9 mouse cellular contexts compared by ENCODE assay signal in genomic region chrX:53045187-53045903, GRCm38 (mm10). TPM values are rescaled to one million over a fixed set of nuclear protein-coding genes. Genes with fewer than 3 reads are reported as not detected.
DNase-seq lines count a peak whose midpoint lies in the region; ATAC-seq and TF ChIP-seq lines count a peak whose summit lies in the region.
"Had no signal": no experiment of that assay in that cellular context is flagged by ENCODE, and none has a peak within 500 bp of the region (broad histone marks: within the 10 kb centered on the region; RNA-seq: fewer than 3 reads in every experiment).

No protein-coding gene starts in this region.

- ATAC-seq in embryonic facial prominence, embryonic 13.5 days (ENCODE audit: insufficient number of reproducible peaks, insufficient read depth, low FRiP score, low TSS enrichment, low read depth) = no peak
- ATAC-seq in heart, postnatal 0 days (ENCODE audit: insufficient read depth, low read depth) = peak; percentile 66; the same call in 1 of the 2 replicates
- ATAC-seq in limb, embryonic 15.5 days (ENCODE audit: insufficient number of reproducible peaks, low FRiP score, low TSS enrichment, low read depth) = no peak
- ATAC-seq in midbrain, embryonic 13.5 days = no peak
- ATAC-seq: hindbrain, embryonic 16.5 days had no signal

- H3K4me2 ChIP-seq in embryonic facial prominence, embryonic 13.5 days = no peak overlapping the region
- H3K4me2 ChIP-seq in heart, postnatal 0 days (ENCODE audit: low read depth, low read length) = no peak overlapping the region
- H3K4me2 ChIP-seq in limb, embryonic 15.5 days = no peak overlapping the region
- H3K4me2 ChIP-seq in midbrain, embryonic 13.5 days (replicated peaks) = no peak overlapping the region

- H3K27me3 ChIP-seq in embryonic facial prominence, embryonic 13.5 days = no peaks in the 10 kb centered on the region
- H3K27me3 ChIP-seq in embryonic facial prominence, embryonic 10.5 days (replicated peaks; ENCODE audit: low read depth, poor library complexity, severe bottlenecking) = no peaks in the 10 kb centered on the region
- H3K27me3 ChIP-seq in heart, postnatal 0 days (ENCODE audit: control insufficient read depth, insufficient read depth, low read length) = no peaks in the 10 kb centered on the region
- H3K27me3 ChIP-seq in limb, embryonic 15.5 days = no peaks in the 10 kb centered on the region
- no peaks in the 10 kb centered on the region for H3K27me3 ChIP-seq in midbrain, embryonic 13.5 days

- no peak overlapping the region for H3K4me3 ChIP-seq in embryonic facial prominence, embryonic 13.5 days
- no peak overlapping the region for H3K4me3 ChIP-seq in embryonic facial prominence, embryonic 10.5 days
- no peak overlapping the region for H3K4me3 ChIP-seq in heart, postnatal 0 days (ENCODE audit: low read depth, low read length)
- no peak overlapping the region for H3K4me3 ChIP-seq in limb, embryonic 15.5 days
- H3K4me3 ChIP-seq in midbrain, embryonic 13.5 days (replicated peaks) = no peak overlapping the region

- TF ChIP-seq CTCF in heart, postnatal 0 days (IDR thresholded peaks at IDR 0.05; ENCODE audit: low read depth) = no peak

- WGBS in embryonic facial prominence, embryonic 13.5 days = 28% methylated on average over 10 of the region's 10 CpGs
- 43% methylated on average over 10 of the region's 10 CpGs for WGBS in embryonic facial prominence, embryonic 10.5 days
- WGBS in heart, postnatal 0 days = 23% methylated on average over 10 of the region's 10 CpGs
- 19% methylated on average over 10 of the region's 10 CpGs for WGBS in limb, embryonic 15.5 days
- 55% methylated on average over 10 of the region's 10 CpGs for WGBS in midbrain, embryonic 13.5 days

- no peaks in the 10 kb centered on the region for H3K9me3 ChIP-seq in embryonic facial prominence, embryonic 13.5 days
- H3K9me3 ChIP-seq in embryonic facial prominence, embryonic 10.5 days = no peaks in the 10 kb centered on the region
- no peaks in the 10 kb centered on the region for H3K9me3 ChIP-seq in heart, postnatal 0 days (replicated peaks; ENCODE audit: control insufficient read depth, low read length)
- H3K9me3 ChIP-seq in limb, embryonic 15.5 days = no peaks in the 10 kb centered on the region
- no peaks in the 10 kb centered on the region for H3K9me3 ChIP-seq in midbrain, embryonic 13.5 days

- no peak overlapping the region for H3K9ac ChIP-seq in embryonic facial prominence, embryonic 13.5 days
- H3K9ac ChIP-seq in heart, postnatal 0 days (replicated peaks; ENCODE audit: low read depth, low read length) = no peak overlapping the region
- H3K9ac ChIP-seq in limb, embryonic 15.5 days = no peak overlapping the region
- H3K9ac ChIP-seq in midbrain, embryonic 13.5 days (replicated peaks) = no peak overlapping the region

- no peaks in the 10 kb centered on the region for H3K36me3 ChIP-seq in embryonic facial prominence, embryonic 13.5 days
- H3K36me3 ChIP-seq in embryonic facial prominence, embryonic 10.5 days (replicated peaks) = no peaks in the 10 kb centered on the region
- H3K36me3 ChIP-seq in heart, postnatal 0 days (replicated peaks; ENCODE audit: control insufficient read depth, insufficient read depth, low read length) = no peaks in the 10 kb centered on the region
- H3K36me3 ChIP-seq in limb, embryonic 15.5 days = no peaks in the 10 kb centered on the region
- H3K36me3 ChIP-seq in midbrain, embryonic 13.5 days = no peaks in the 10 kb centered on the region

- DNase-seq in embryonic facial prominence, embryonic 10.5 days (ENCODE audit: low spot score) = no peak
- DNase-seq in 416B (ENCODE audit: low read depth) = peak; percentile 61
- DNase-seq in heart, postnatal 0 days (ENCODE audit: low spot score) = no peak
- no peak for DNase-seq in MN1 (ENCODE audit: low spot score)
- no peak for DNase-seq in left cerebral cortex, adult 18-20 months (ENCODE audit: low spot score in 2 of 2)

- peak overlapping the region; percentile 66 for H3K27ac ChIP-seq in embryonic facial prominence, embryonic 13.5 days
- H3K27ac ChIP-seq in embryonic facial prominence, embryonic 10.5 days (replicated peaks) = no peak overlapping the region
- H3K27ac ChIP-seq in heart, postnatal 0 days (ENCODE audit: low read depth) = peak overlapping the region; percentile 54
- H3K27ac ChIP-seq in limb, embryonic 15.5 days = peak overlapping the region; percentile 73
- H3K27ac ChIP-seq in midbrain, embryonic 13.5 days = no peak overlapping the region

- no peak; the same call in 1 of the 2 replicates for TF ChIP-seq EP300 in heart, postnatal 0 days (IDR thresholded peaks at IDR 0.05; ENCODE audit: low read depth)

- peaks cover 15% of the 10 kb centered on the region for H3K4me1 ChIP-seq in embryonic facial prominence, embryonic 13.5 days
- peaks cover 16% of the 10 kb centered on the region for H3K4me1 ChIP-seq in embryonic facial prominence, embryonic 10.5 days
- peaks cover 20% of the 10 kb centered on the region; the same call in 1 of the 2 replicates for H3K4me1 ChIP-seq in heart, postnatal 0 days (ENCODE audit: control insufficient read depth, insufficient read depth)
- H3K4me1 ChIP-seq in limb, embryonic 15.5 days = peaks cover 9% of the 10 kb centered on the region
- no peaks in the 10 kb centered on the region for H3K4me1 ChIP-seq in midbrain, embryonic 13.5 days (replicated peaks)

RNA-seq across cellular contexts. Expression of gene Hprt, which starts 57.4 kb away (rescaled TPM):
- polyA plus RNA-seq in embryonic facial prominence, embryonic 13.5 days (2015; fragmentation: Nextera tagmentation; extraction: Ambion mirVana) = 95.3 and 97.0 TPM in 2 replicates
- 96.5 and 104 TPM in 2 replicates for polyA plus RNA-seq in embryonic facial prominence, embryonic 10.5 days (2016; fragmentation: Nextera tagmentation; extraction: Ambion mirVana)
- 69.0 and 93.5 TPM in 2 replicates for total RNA-seq in heart, postnatal 0 days (2014; rRNA removed; ENCODE audit: low replicate concordance)
- polyA plus RNA-seq in heart, postnatal 0 days (2015; fragmentation: Nextera tagmentation; extraction: Ambion mirVana) = 209 and 218 TPM in 2 replicates
- polyA plus RNA-seq in limb, embryonic 15.5 days (2015; fragmentation: Nextera tagmentation; extraction: Ambion mirVana) = 162 and 170 TPM in 2 replicates
- 57.4 and 62.6 TPM in 2 replicates for polyA plus RNA-seq in midbrain, embryonic 13.5 days (2015; fragmentation: Nextera tagmentation; extraction: Ambion mirVana)
- total RNA-seq in left cerebral cortex, adult 18-20 months (2021) = 100 to 1,000 TPM; 156 to 179 TPM

Comparison
In these comparisons a context has a peak if more than half of its experiments do, and no peak if none do; other contexts are left out.
1. H3K27ac ChIP-seq: peak in embryonic facial prominence, embryonic 13.5 days (single experiment), heart, postnatal 0 days (single experiment) and limb, embryonic 15.5 days (single experiment); none in embryonic facial prominence, embryonic 10.5 days (single experiment) and midbrain, embryonic 13.5 days (single experiment).